Mouse (Mus musculus) lung, postnatal 0 days (tissue): ENCODE data around the gene Vps33a. TPM values are rescaled to one million over a fixed set of nuclear protein-coding genes. Genes with fewer than 3 reads are reported as not detected.
"Not testable (repeated sequence)": the region's sequence is repeated elsewhere in the genome, so short reads cannot be mapped to it uniquely, and the experiment has no call there.

Experiments
- ATAC-seq: fragments of 200-750 bp; cut with Nextera tagmentation; 2 replicates; pipeline ENCODE4 v1.8.0; 2017; ENCODE audit warnings: moderate library complexity
- DNase-seq: peaks from one replicate; pipeline ENCODE4 v3.0.0-alpha.2; 2016; ENCODE audit warnings: low spot score
- H3K27ac ChIP-seq: fragments of 300-500 bp; sonication (generic); 2 replicates; pipeline ENCODE4 v1.5.1; 2014; ENCODE audit warnings: antibody characterized with exemption, mild to moderate bottlenecking, low read length, mixed read lengths
- H3K27me3 ChIP-seq: fragments of 300-500 bp; sonication (generic); replicated peaks from 2 replicates; pipeline ENCODE4 v1.6.1; 2014; ENCODE audit warnings: low read length, mixed read lengths; ENCODE audit not compliant: insufficient read depth
- H3K36me3 ChIP-seq: fragments of 300-500 bp; sonication (generic); 2 replicates; pipeline ENCODE4 v1.6.1; 2014; ENCODE audit warnings: low read length, mixed read lengths; ENCODE audit not compliant: insufficient read depth
- H3K4me1 ChIP-seq: fragments of 300-500 bp; sonication (generic); 2 replicates; pipeline ENCODE4 v1.6.1; 2014; ENCODE audit warnings: antibody characterized with exemption, low read depth, low read length, mixed read lengths; ENCODE audit not compliant: insufficient read depth
- H3K4me2 ChIP-seq: fragments of 300-500 bp; sonication (generic); replicated peaks from 2 replicates; pipeline ENCODE4 v1.6.1; 2014; ENCODE audit warnings: low read depth, mild to moderate bottlenecking, low read length, moderate library complexity, mixed read lengths
- H3K4me3 ChIP-seq: fragments of 300-500 bp; sonication (generic); 2 replicates; pipeline ENCODE4 v1.5.1; 2014; ENCODE audit warnings: low read depth, low read length
- H3K9ac ChIP-seq: fragments of 300-500 bp; sonication (generic); replicated peaks from 2 replicates; pipeline ENCODE4 v1.6.1; 2014; ENCODE audit warnings: low read depth, mild to moderate bottlenecking
- H3K9me3 ChIP-seq: fragments of 300-500 bp; sonication (generic); 2 replicates; pipeline ENCODE4 v1.6.1; 2016; ENCODE audit warnings: low read length, mixed read lengths
- CTCF ChIP-seq: IDR thresholded peaks from 2 replicates; pipeline ENCODE4 v1.5.1; 2016; ENCODE audit warnings: antibody characterized with exemption, mild to moderate bottlenecking
- EP300 ChIP-seq: IDR thresholded peaks from 2 replicates; pipeline ENCODE4 v1.6.1; 2016; ENCODE audit warnings: antibody characterized with exemption, mild to moderate bottlenecking, control low read depth
- WGBS: fragments of 180-500 bp; shearing (Covaris S2); extraction: QIAGEN DNeasy Blood & Tissue Kit; methylation state at CpG from one replicate; pipeline ENCODE4 v1.1.7; 2014; 5-methylcytosine and 5-hydroxymethylcytosine counted together
- polyA plus RNA-seq: library from polyadenylated mRNA; unstranded; fragments of >200 nt; fragmentation: Nextera tagmentation; extraction: Ambion mirVana; gene quantifications from 2 replicates; pipeline ENCODE4 v1.2.1, GENCODE M21; 2015

Gene Vps33a
- polyA plus RNA-seq, 1 experiment from 2014 or later: 18.9 TPM

DNA sequence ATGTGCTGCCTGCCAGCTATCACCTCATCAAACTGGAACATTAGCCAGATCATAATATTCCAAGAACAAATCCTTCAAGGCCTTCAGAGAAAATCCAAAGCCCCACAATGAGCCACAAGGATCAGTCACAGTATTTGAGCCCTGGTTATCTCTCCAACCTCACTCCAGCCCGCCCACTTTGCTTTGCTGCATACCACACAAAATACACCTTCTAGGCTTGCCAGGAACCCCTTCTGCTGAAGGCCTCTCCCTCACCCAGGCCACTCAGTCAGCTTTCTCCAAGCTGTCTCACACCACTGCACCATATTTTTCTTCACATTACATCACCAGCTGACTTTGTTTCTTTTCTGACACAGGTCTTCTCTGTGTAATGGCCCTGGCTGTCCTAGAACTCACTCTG is 50.7 kb downstream of the Vps33a start:
- Histone ChIP-seq H3K9ac (no peak overlapping the region), H3K36me3 (peaks cover 8% of the 10 kb centered on the region; the same call in 1 of the 2 replicates), H3K4me1 (peaks cover 9% of the 10 kb centered on the region; the same call in 1 of the 2 replicates), H3K27me3 (no peaks in the 10 kb centered on the region), H3K9me3 (no peaks in the 10 kb centered on the region), H3K4me2 (no peak overlapping the region), H3K27ac (no peak overlapping the region), H3K4me3 (no peak overlapping the region)
- DNase-seq (no peak), ATAC-seq (no peak)
- WGBS: 71% methylated on average over 1 of the region's 1 CpGs
- TF ChIP-seq EP300: no peak
- no peak for TF ChIP-seq CTCF

DNA sequence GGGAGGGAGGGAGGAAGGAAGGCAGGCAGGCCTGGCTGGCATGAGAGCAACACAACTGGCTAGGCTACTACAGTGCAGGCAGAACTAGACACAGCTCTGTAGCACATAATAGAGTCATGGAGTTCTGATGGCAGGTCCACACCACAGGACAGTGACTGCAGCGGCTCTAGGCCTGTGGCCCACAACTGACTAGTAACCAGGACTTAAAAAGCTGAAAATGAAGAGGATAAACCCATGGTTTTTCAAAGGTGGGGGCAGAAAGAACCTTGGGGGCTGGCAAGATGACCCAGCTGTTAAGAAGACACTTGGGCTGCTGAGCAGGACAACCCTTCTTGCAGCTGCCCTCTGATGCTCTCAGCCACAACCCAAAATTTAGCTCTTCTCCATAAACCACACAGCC is 51.2 kb downstream of the Vps33a start:
- DNase-seq (no peak), ATAC-seq (no peak)
- 95% methylated on average over 1 of the region's 1 CpGs for WGBS
- Histone ChIP-seq H3K36me3 (peaks cover 14% of the 10 kb centered on the region; the same call in 1 of the 2 replicates), H3K9ac (no peak overlapping the region), H3K4me3 (no peak overlapping the region), H3K9me3 (no peaks in the 10 kb centered on the region), H3K27me3 (no peaks in the 10 kb centered on the region), H3K4me2 (no peak overlapping the region), H3K27ac (no peak overlapping the region), H3K4me1 (peaks cover 9% of the 10 kb centered on the region; the same call in 1 of the 2 replicates)
- TF ChIP-seq CTCF: no peak
- no peak for TF ChIP-seq EP300

DNA sequence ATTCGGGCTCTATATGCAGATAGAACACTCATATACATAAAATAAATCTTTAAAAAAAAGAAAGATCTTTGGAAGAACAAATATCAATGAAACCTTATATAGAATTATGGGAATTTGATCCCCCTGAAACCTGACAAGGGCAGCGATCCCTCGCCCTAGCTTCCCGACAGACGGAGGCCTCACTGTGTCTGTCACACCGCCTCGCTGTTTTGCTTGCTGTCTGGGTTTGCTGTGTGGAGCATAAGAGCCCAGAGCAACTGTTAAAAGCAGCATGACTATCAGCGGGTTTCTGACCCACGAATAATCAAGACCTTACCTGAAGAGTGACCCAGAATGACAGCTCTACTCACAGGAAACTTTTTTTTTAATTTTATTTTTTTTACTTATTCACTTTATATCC is 52.2 kb downstream of the Vps33a start:
- H3K9me3 ChIP-seq: no peaks in the 10 kb centered on the region
- no peak for ATAC-seq
- H3K27ac ChIP-seq: no peak overlapping the region
- 87% methylated on average over 9 of the region's 9 CpGs for WGBS
- no peak overlapping the region for H3K4me3 ChIP-seq
- H3K4me1 ChIP-seq: peaks cover 9% of the 10 kb centered on the region; the same call in 1 of the 2 replicates
- H3K9ac ChIP-seq: no peak overlapping the region
- H3K4me2 ChIP-seq: no peak overlapping the region
- no peaks in the 10 kb centered on the region for H3K27me3 ChIP-seq
- TF ChIP-seq EP300 (no peak), CTCF (no peak)
- no peak for DNase-seq
- H3K36me3 ChIP-seq: peaks cover 23% of the 10 kb centered on the region; the same call in 1 of the 2 replicates

DNA sequence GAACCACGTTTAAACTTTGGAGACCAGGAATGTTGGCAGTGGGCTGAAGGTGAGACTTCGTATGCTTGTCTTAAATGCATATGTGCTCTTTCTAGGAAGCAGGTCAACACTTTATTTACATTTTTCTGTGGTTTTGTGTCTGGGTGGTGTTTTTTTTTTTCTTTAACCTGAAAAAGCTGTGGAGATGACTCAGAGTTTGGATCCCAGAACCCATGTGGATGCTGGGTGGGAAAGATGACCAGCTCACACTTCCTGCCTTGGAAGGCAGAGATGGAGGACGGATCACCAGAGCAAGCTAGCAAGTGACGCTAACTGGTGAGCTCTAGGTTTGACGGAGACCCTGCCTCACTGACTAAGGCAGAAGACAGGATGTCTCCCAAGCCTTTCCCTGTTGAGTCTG is 58.0 kb downstream of the Vps33a start:
- Histone ChIP-seq H3K27me3 (no peaks in the 10 kb centered on the region), H3K9me3 (no peaks in the 10 kb centered on the region), H3K9ac (no peak overlapping the region), H3K4me3 (no peak overlapping the region), H3K27ac (no peak overlapping the region), H3K4me2 (no peak overlapping the region), H3K36me3 (peaks cover 26% of the 10 kb centered on the region; the same call in 1 of the 2 replicates), H3K4me1 (no peaks in the 10 kb centered on the region)
- no peak for DNase-seq
- 84% methylated on average over 5 of the region's 5 CpGs for WGBS
- ATAC-seq: no peak
- TF ChIP-seq CTCF: no peak
- no peak for TF ChIP-seq EP300

DNA sequence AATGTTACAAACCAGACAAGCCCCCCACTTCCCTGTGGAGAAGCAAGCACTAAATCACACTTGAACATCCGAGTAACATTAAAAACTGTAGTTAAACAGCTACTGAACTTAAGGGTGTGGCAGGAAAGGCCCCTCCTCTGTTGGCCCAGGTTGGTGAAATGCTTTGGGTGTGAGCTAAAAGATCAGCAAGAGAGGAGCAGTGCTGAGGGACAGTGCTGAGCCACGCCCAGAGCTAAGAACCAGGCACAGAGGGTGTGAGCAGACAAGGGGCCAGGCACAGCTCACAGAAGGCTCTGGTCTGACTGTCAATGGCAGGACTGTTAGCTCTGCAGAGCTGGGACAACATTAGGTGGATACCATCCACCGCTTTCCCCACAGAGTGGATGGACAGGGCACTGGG is 60.7 kb downstream of the Vps33a start:
- H3K9ac ChIP-seq: no peak overlapping the region
- no peak for TF ChIP-seq EP300
- no peak for TF ChIP-seq CTCF
- ATAC-seq (no peak), DNase-seq (no peak)
- 0 out of 2 replicates have a peak, but pooled peaks cover 17% of the 10 kb centered on the region for H3K36me3 ChIP-seq
- H3K4me2 ChIP-seq: no peak overlapping the region
- 0 out of 2 replicates have a peak, but pooled peaks cover 3% of the 10 kb centered on the region for H3K4me1 ChIP-seq
- H3K27ac ChIP-seq: no peak overlapping the region
- peaks cover 2% of the 10 kb centered on the region; the same call in 1 of the 2 replicates for H3K27me3 ChIP-seq
- H3K4me3 ChIP-seq: no peak overlapping the region
- 65% methylated on average over 3 of the region's 3 CpGs for WGBS
- H3K9me3 ChIP-seq: no peaks in the 10 kb centered on the region

GRCm38 (mm10) chr5:123511426-123511825 is 61.4 kb downstream of the Vps33a start:
- not testable (repeated sequence) for H3K9ac ChIP-seq, H3K4me2 ChIP-seq, H3K27ac ChIP-seq, H3K9me3 ChIP-seq, DNase-seq, H3K27me3 ChIP-seq, H3K4me1 ChIP-seq, H3K4me3 ChIP-seq, ATAC-seq
- H3K36me3 ChIP-seq: 0 out of 2 replicates have a peak, but pooled peaks cover 11% of the 10 kb centered on the region
- 85% methylated on average over 3 of the region's 3 CpGs for WGBS

GRCm38 (mm10) chr5:123510160-123510559 is 62.7 kb downstream of the Vps33a start, which contains the start of gene B3gnt4:
Gene B3gnt4 (plus strand): TSS chr5:123510460.
- H3K9me3 ChIP-seq: no peaks in the 10 kb centered on the region
- H3K4me1 ChIP-seq: 0 out of 2 replicates have a peak, but pooled peaks cover 3% of the 10 kb centered on the region
- WGBS: 85% methylated on average over 5 of the region's 5 CpGs
- no peak for DNase-seq
- H3K9ac ChIP-seq: no peak within 1 kb of the TSS
- no peak within 1 kb of the TSS for H3K27ac ChIP-seq
- TF ChIP-seq CTCF (no peak), EP300 (no peak)
- H3K4me2 ChIP-seq: no peak within 1 kb of the TSS
- H3K4me3 ChIP-seq: no peak within 1 kb of the TSS
- no peaks in the 10 kb centered on the region for H3K36me3 ChIP-seq
- H3K27me3 ChIP-seq: peaks cover 2% of the 10 kb centered on the region; the same call in 1 of the 2 replicates
- no peak for ATAC-seq
